11 mouse cellular contexts compared by ENCODE assay signal in genomic region chr11:19899621-19900020, GRCm38 (mm10). TPM values are rescaled to one million over a fixed set of nuclear protein-coding genes. Genes with fewer than 3 reads are reported as not detected.
DNase-seq lines count a peak whose midpoint lies in the region; ATAC-seq and TF ChIP-seq lines count a peak whose summit lies in the region.
"Had no signal": no experiment of that assay in that cellular context is flagged by ENCODE, and none has a peak within 500 bp of the region (broad histone marks: within the 10 kb centered on the region; RNA-seq: fewer than 3 reads in every experiment).

No protein-coding gene starts in this region.

- no peak overlapping the region for H3K9ac ChIP-seq in midbrain, postnatal 0 days (replicated peaks; ENCODE audit: low read length, poor library complexity, severe bottlenecking)
- H3K9ac ChIP-seq: embryonic facial prominence, embryonic 12.5 days had no signal

- no peak overlapping the region for H3K4me2 ChIP-seq in midbrain, postnatal 0 days (ENCODE audit: low read depth, low read length, poor library complexity, severe bottlenecking)
- H3K4me2 ChIP-seq: embryonic facial prominence, embryonic 12.5 days had no signal

- H3K36me3 ChIP-seq in midbrain, postnatal 0 days (ENCODE audit: insufficient read depth, low read length): no peaks in the 10 kb centered on the region
- no peaks in the 10 kb centered on the region for H3K36me3 ChIP-seq in midbrain, embryonic 10.5 days
- H3K36me3 ChIP-seq: embryonic facial prominence, embryonic 12.5 days had no signal

- TF ChIP-seq CTCF in midbrain, postnatal 0 days (IDR thresholded peaks at IDR 0.05): no peak

- no peaks in the 10 kb centered on the region for H3K27me3 ChIP-seq in midbrain, postnatal 0 days (ENCODE audit: insufficient read depth, low read length)
- no peaks in the 10 kb centered on the region for H3K27me3 ChIP-seq in midbrain, embryonic 10.5 days (ENCODE audit: low read depth, poor library complexity, severe bottlenecking)
- H3K27me3 ChIP-seq: embryonic facial prominence, embryonic 12.5 days had no signal

- peak; percentile 30 for DNase-seq in midbrain, postnatal 0 days (ENCODE audit: low spot score)
- DNase-seq in midbrain, embryonic 10.5 days (ENCODE audit: low spot score): no peak
- DNase-seq in layer of hippocampus, adult 11-12 months (ENCODE audit: low spot score): peak; percentile 79
- peak; percentile 39 to 74 for DNase-seq in left cerebral cortex, postnatal 10 days (ENCODE audit: extremely low spot score in 1 of 2, low spot score in 2 of 2)
- no peak for DNase-seq in B cell, adult 2 months
- DNase-seq in adrenal gland, adult 2 months: no peak
- DNase-seq in kidney, adult 8-10 months: no peak
- no peak for DNase-seq in neural tube, embryonic 10.5 days (ENCODE audit: extremely low spot score, low spot score)
- DNase-seq: gastrocnemius, postnatal 25 days; kidney, postnatal 10 days had no signal

- H3K4me3 ChIP-seq in midbrain, postnatal 0 days (ENCODE audit: low read depth, low read length): no peak overlapping the region
- no peak overlapping the region for H3K4me3 ChIP-seq in midbrain, embryonic 10.5 days
- H3K4me3 ChIP-seq: embryonic facial prominence, embryonic 12.5 days had no signal

- intact Hi-C loops in left cerebral cortex, postnatal 10 days (cut with DNase I): no loop called here

- no peaks in the 10 kb centered on the region for H3K9me3 ChIP-seq in midbrain, postnatal 0 days (ENCODE audit: low read length)
- 0 out of 2 replicates have a peak, but pooled peaks cover 3% of the 10 kb centered on the region for H3K9me3 ChIP-seq in midbrain, embryonic 10.5 days (replicated peaks)
- H3K9me3 ChIP-seq: embryonic facial prominence, embryonic 12.5 days had no signal

- H3K27ac ChIP-seq in midbrain, postnatal 0 days (ENCODE audit: low read depth, low read length): no peak overlapping the region
- no peak overlapping the region for H3K27ac ChIP-seq in midbrain, embryonic 10.5 days (replicated peaks)
- H3K27ac ChIP-seq: embryonic facial prominence, embryonic 12.5 days had no signal

- H3K4me1 ChIP-seq in midbrain, postnatal 0 days (ENCODE audit: insufficient read depth, low read length): no peaks in the 10 kb centered on the region
- H3K4me1 ChIP-seq in midbrain, embryonic 10.5 days: no peaks in the 10 kb centered on the region
- H3K4me1 ChIP-seq: embryonic facial prominence, embryonic 12.5 days had no signal

- no peak for ATAC-seq in midbrain, postnatal 0 days (ENCODE audit: low FRiP score)

- 81% methylated on average over 5 of the region's 5 CpGs for WGBS in midbrain, postnatal 0 days
- WGBS in midbrain, embryonic 10.5 days: 82% methylated on average over 5 of the region's 5 CpGs

RNA-seq across cellular contexts. Expression of gene Spred2, which starts 24.6 kb away (rescaled TPM):
- 12.9 and 17.0 TPM in 2 replicates for total RNA-seq in midbrain, postnatal 0 days (2014; rRNA removed)
- polyA plus RNA-seq in midbrain, postnatal 0 days (2015; fragmentation: Nextera tagmentation; extraction: Ambion mirVana): 5.7 and 6.2 TPM in 2 replicates
- polyA plus RNA-seq in midbrain, embryonic 10.5 days (2016; fragmentation: Nextera tagmentation; extraction: Ambion mirVana): 5.9 and 6.8 TPM in 2 replicates
- 10 to 100 TPM; 63.9 to 68.4 TPM for total RNA-seq in left cerebral cortex, postnatal 10 days (2021)
- 10 to 100 TPM; 27.5 to 34.0 TPM for total RNA-seq in adrenal gland, adult 2 months (2021)
- polyA plus RNA-seq in adrenal gland, adult 2 months (2012; rRNA removed): 26.3 and 36.6 TPM in 2 replicates

Comparison
In these comparisons a context has a peak if more than half of its experiments do, and no peak if none do; other contexts are left out.
1. DNase-seq: peak in midbrain, postnatal 0 days (single experiment), layer of hippocampus, adult 11-12 months (single experiment) and left cerebral cortex, postnatal 10 days (2 of 2); none in midbrain, embryonic 10.5 days (single experiment), B cell, adult 2 months (0 of 2), adrenal gland, adult 2 months (single experiment), kidney, adult 8-10 months (0 of 2) and neural tube, embryonic 10.5 days (single experiment).